Comparison of ENCODE assay signal across 9 mouse cellular contexts in genomic region chr5:114323791-114324507, GRCm38 (mm10). TPM values are rescaled to one million over a fixed set of nuclear protein-coding genes. Genes with fewer than 3 reads are reported as not detected.
DNase-seq lines count a peak whose midpoint lies in the region; ATAC-seq and TF ChIP-seq lines count a peak whose summit lies in the region.
"Had no signal": no experiment of that assay in that cellular context is flagged by ENCODE, and none has a peak within 500 bp of the region (broad histone marks: within the 10 kb centered on the region; RNA-seq: fewer than 3 reads in every experiment).

No protein-coding gene starts in this region.

- 23% methylated on average over 16 of the region's 16 CpGs for WGBS in hindbrain, embryonic 10.5 days
- WGBS in limb, embryonic 12.5 days: 23% methylated on average over 16 of the region's 16 CpGs
- 17% methylated on average over 16 of the region's 16 CpGs for WGBS in midbrain, embryonic 14.5 days
- 19% methylated on average over 16 of the region's 16 CpGs for WGBS in stomach, postnatal 0 days

- no peak overlapping the region for H3K27ac ChIP-seq in gastrocnemius, adult 2 months
- H3K27ac ChIP-seq in hindbrain, embryonic 10.5 days: no peak overlapping the region
- H3K27ac ChIP-seq in limb, embryonic 12.5 days: no peak overlapping the region
- no peak overlapping the region for H3K27ac ChIP-seq in midbrain, embryonic 14.5 days (replicated peaks; ENCODE audit: low read depth, low read length)
- no peak overlapping the region for H3K27ac ChIP-seq in stomach, postnatal 0 days (replicated peaks)

- no peak overlapping the region for H3K4me3 ChIP-seq in gastrocnemius, adult 2 months
- H3K4me3 ChIP-seq in hindbrain, embryonic 10.5 days: peak overlapping the region; percentile 18; the same call in 1 of the 2 replicates
- no peak overlapping the region for H3K4me3 ChIP-seq in limb, embryonic 12.5 days (replicated peaks)
- no peak overlapping the region for H3K4me3 ChIP-seq in midbrain, embryonic 14.5 days (replicated peaks; ENCODE audit: low read depth, low read length)
- no peak overlapping the region for H3K4me3 ChIP-seq in stomach, postnatal 0 days (ENCODE audit: low read depth, low read length)

- no peak for ATAC-seq in limb, embryonic 12.5 days (ENCODE audit: insufficient number of reproducible peaks, insufficient read depth, low FRiP score, low TSS enrichment, low read depth)
- ATAC-seq in midbrain, embryonic 14.5 days (ENCODE audit: low FRiP score, low TSS enrichment): no peak
- ATAC-seq in stomach, postnatal 0 days (ENCODE audit: low FRiP score, low TSS enrichment): peak; percentile 53; the same call in 1 of the 2 replicates

- peaks cover 12% of the 10 kb centered on the region; the same call in 1 of the 2 replicates for H3K27me3 ChIP-seq in hindbrain, embryonic 10.5 days (ENCODE audit: insufficient read depth, poor library complexity, severe bottlenecking)
- H3K27me3 ChIP-seq in limb, embryonic 12.5 days: no peaks in the 10 kb centered on the region; the same call in 1 of the 2 replicates
- no peaks in the 10 kb centered on the region for H3K27me3 ChIP-seq in midbrain, embryonic 14.5 days (ENCODE audit: control insufficient read depth, insufficient read depth, low read length)
- H3K27me3 ChIP-seq in stomach, postnatal 0 days (ENCODE audit: control insufficient read depth, insufficient read depth, low read length): no peaks in the 10 kb centered on the region

- peaks cover 13% of the 10 kb centered on the region for H3K4me1 ChIP-seq in hindbrain, embryonic 10.5 days (replicated peaks)
- 0 out of 2 replicates have a peak, but pooled peaks cover 2% of the 10 kb centered on the region for H3K4me1 ChIP-seq in limb, embryonic 12.5 days (replicated peaks)
- H3K4me1 ChIP-seq in midbrain, embryonic 14.5 days (ENCODE audit: control insufficient read depth, insufficient read depth, low read length): peaks cover 4% of the 10 kb centered on the region; the same call in 1 of the 2 replicates
- H3K4me1 ChIP-seq in stomach, postnatal 0 days (replicated peaks; ENCODE audit: control insufficient read depth, insufficient read depth): no peaks in the 10 kb centered on the region

- intact Hi-C loops in gastrocnemius, adult 2 months (cut with DNase I): no loop called here

- H3K36me3 ChIP-seq in hindbrain, embryonic 10.5 days: no peaks in the 10 kb centered on the region
- H3K36me3 ChIP-seq in limb, embryonic 12.5 days: no peaks in the 10 kb centered on the region
- H3K36me3 ChIP-seq in midbrain, embryonic 14.5 days (ENCODE audit: control insufficient read depth, insufficient read depth, low read length): no peaks in the 10 kb centered on the region
- no peaks in the 10 kb centered on the region for H3K36me3 ChIP-seq in stomach, postnatal 0 days (ENCODE audit: control insufficient read depth, insufficient read depth, low read length)

- H3K9me3 ChIP-seq in hindbrain, embryonic 10.5 days: no peaks in the 10 kb centered on the region
- H3K9me3 ChIP-seq in limb, embryonic 12.5 days: no peaks in the 10 kb centered on the region
- no peaks in the 10 kb centered on the region for H3K9me3 ChIP-seq in midbrain, embryonic 14.5 days (ENCODE audit: control insufficient read depth, low read length)
- no peaks in the 10 kb centered on the region for H3K9me3 ChIP-seq in stomach, postnatal 0 days (ENCODE audit: control insufficient read depth, low read length)

- peak overlapping the region; percentile 18 for H3K4me2 ChIP-seq in limb, embryonic 12.5 days
- peak overlapping the region; percentile 18 for H3K4me2 ChIP-seq in midbrain, embryonic 14.5 days (ENCODE audit: low read length)
- peak overlapping the region; percentile 29; the same call in 1 of the 2 replicates for H3K4me2 ChIP-seq in stomach, postnatal 0 days (replicated peaks; ENCODE audit: low read depth)

- no peak for TF ChIP-seq EP300 in stomach, postnatal 0 days (optimal IDR thresholded peaks at IDR 0.05)

- peak; percentile 39 for DNase-seq in gastrocnemius, adult 2 months
- no peak for DNase-seq in gastrocnemius, postnatal 25 days
- DNase-seq in ES-CJ7 (ENCODE audit: low read depth, low spot score): peak; percentile 59
- DNase-seq in embryo, embryonic 9.5 days (ENCODE audit: extremely low spot score): peak; percentile 74
- peak; percentile 72 for DNase-seq in hindbrain, embryonic 10.5 days (ENCODE audit: low spot score)
- peak; percentile 74 for DNase-seq in midbrain, embryonic 14.5 days
- DNase-seq in stomach, postnatal 0 days (ENCODE audit: low spot score): peak; percentile 69

- peak; percentile 46 for TF ChIP-seq CTCF in gastrocnemius, adult 2 months (IDR thresholded peaks at IDR 0.05)
- peak; percentile 75 for TF ChIP-seq CTCF in stomach, postnatal 0 days (IDR thresholded peaks at IDR 0.05; ENCODE audit: low read depth)

- 0 out of 2 replicates have a peak overlapping the region, but pooled peaks have one; percentile 9 for H3K9ac ChIP-seq in limb, embryonic 12.5 days (replicated peaks)
- no peak overlapping the region for H3K9ac ChIP-seq in midbrain, embryonic 14.5 days (replicated peaks; ENCODE audit: low read length)
- H3K9ac ChIP-seq in stomach, postnatal 0 days (ENCODE audit: low read length): no peak overlapping the region

RNA-seq across cellular contexts. Expression of gene Myo1h, which starts 35.0 kb away (rescaled TPM):
- under 1 TPM in 1 of 2 experiments, not detected in 1; 0.39 TPM for total RNA-seq in gastrocnemius, adult 2 months (2021)
- total RNA-seq in gastrocnemius, postnatal 25 days (2021): under 1 TPM; 0.10 to 0.21 TPM
- 0.59 and 0.73 TPM in 2 replicates for polyA plus RNA-seq in hindbrain, embryonic 10.5 days (2016; fragmentation: Nextera tagmentation; extraction: Ambion mirVana)
- polyA plus RNA-seq in limb, embryonic 12.5 days (2016; fragmentation: Nextera tagmentation; extraction: Ambion mirVana): 0.93 and 0.99 TPM in 2 replicates
- polyA plus RNA-seq in midbrain, embryonic 14.5 days (2014; fragmentation: Nextera tagmentation; extraction: Ambion mirVana): 0.34 and 0.74 TPM in 2 replicates
- 3.0 and 3.8 TPM in 2 replicates for polyA plus RNA-seq in stomach, postnatal 0 days (2015; fragmentation: Nextera tagmentation; extraction: Ambion mirVana)

RNA-seq across cellular contexts. Expression of gene Foxn4, which starts 50.3 kb away (rescaled TPM):
- not detected for total RNA-seq in gastrocnemius, adult 2 months (2021)
- total RNA-seq in gastrocnemius, postnatal 25 days (2021): not detected
- 4.0 and 4.2 TPM in 2 replicates for polyA plus RNA-seq in hindbrain, embryonic 10.5 days (2016; fragmentation: Nextera tagmentation; extraction: Ambion mirVana)
- not detected in 2 replicates for polyA plus RNA-seq in limb, embryonic 12.5 days (2016; fragmentation: Nextera tagmentation; extraction: Ambion mirVana)
- polyA plus RNA-seq in midbrain, embryonic 14.5 days (2014; fragmentation: Nextera tagmentation; extraction: Ambion mirVana): 0.36 and 1.5 TPM in 2 replicates
- not detected in 2 replicates for polyA plus RNA-seq in stomach, postnatal 0 days (2015; fragmentation: Nextera tagmentation; extraction: Ambion mirVana)
- total RNA-seq: left cerebral cortex, postnatal 10 days had no signal

RNA-seq across cellular contexts. Expression of gene Kctd10, which starts 56.4 kb away (rescaled TPM):
- 10 to 100 TPM; 16.8 to 21.1 TPM for total RNA-seq in gastrocnemius, adult 2 months (2021)
- total RNA-seq in gastrocnemius, postnatal 25 days (2021): 10 to 100 TPM; 18.7 to 23.6 TPM
- 114 and 124 TPM in 2 replicates for polyA plus RNA-seq in hindbrain, embryonic 10.5 days (2016; fragmentation: Nextera tagmentation; extraction: Ambion mirVana)
- polyA plus RNA-seq in limb, embryonic 12.5 days (2016; fragmentation: Nextera tagmentation; extraction: Ambion mirVana): 84.0 and 86.7 TPM in 2 replicates
- polyA plus RNA-seq in midbrain, embryonic 14.5 days (2014; fragmentation: Nextera tagmentation; extraction: Ambion mirVana): 58.7 and 82.4 TPM in 2 replicates
- 93.4 and 96.4 TPM in 2 replicates for polyA plus RNA-seq in stomach, postnatal 0 days (2015; fragmentation: Nextera tagmentation; extraction: Ambion mirVana)

RNA-seq across cellular contexts. Expression of gene Ube3b, which starts 56.5 kb away (rescaled TPM):
- total RNA-seq in gastrocnemius, adult 2 months (2021): 100 to 1,000 TPM; 116 to 120 TPM
- total RNA-seq in gastrocnemius, postnatal 25 days (2021): 100 to 1,000 TPM; 103 to 107 TPM
- polyA plus RNA-seq in hindbrain, embryonic 10.5 days (2016; fragmentation: Nextera tagmentation; extraction: Ambion mirVana): 52.5 and 56.2 TPM in 2 replicates
- polyA plus RNA-seq in limb, embryonic 12.5 days (2016; fragmentation: Nextera tagmentation; extraction: Ambion mirVana): 49.2 and 55.0 TPM in 2 replicates
- polyA plus RNA-seq in midbrain, embryonic 14.5 days (2014; fragmentation: Nextera tagmentation; extraction: Ambion mirVana): 42.7 and 49.2 TPM in 2 replicates
- 19.4 and 20.9 TPM in 2 replicates for polyA plus RNA-seq in stomach, postnatal 0 days (2015; fragmentation: Nextera tagmentation; extraction: Ambion mirVana)
